Mouse (Mus musculus): Measurements from ENCODE around the gene Prkg2.

Prkg2 gene

DNA sequence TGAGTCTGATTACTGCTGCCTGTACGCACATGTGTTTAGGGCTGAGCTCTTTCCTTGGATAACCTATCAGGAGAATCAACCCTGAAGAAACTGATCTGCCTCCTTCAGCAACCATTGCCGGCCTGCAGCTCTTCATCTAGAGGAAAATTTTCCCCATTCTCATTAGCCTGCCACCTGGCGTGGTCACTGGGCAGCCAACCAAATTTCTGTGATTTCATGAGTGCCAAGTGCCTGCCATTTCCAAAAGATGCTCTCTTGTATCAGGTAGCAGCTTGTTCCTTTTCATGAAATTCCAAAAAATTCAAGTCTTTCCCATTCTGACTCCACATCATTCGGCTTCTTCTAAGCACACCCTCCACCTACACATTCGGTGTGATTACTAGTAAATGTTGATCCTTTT lies 136.2 kb downstream of the Prkg2 start:
- DNase-seq (ENCODE audit: low read depth), result no peak

GRCm38 (mm10) chr5:98897946-98898345 lies 139.2 kb downstream of the Prkg2 start:
- DNase-seq (ENCODE audit: low read depth), result no peak

DNA sequence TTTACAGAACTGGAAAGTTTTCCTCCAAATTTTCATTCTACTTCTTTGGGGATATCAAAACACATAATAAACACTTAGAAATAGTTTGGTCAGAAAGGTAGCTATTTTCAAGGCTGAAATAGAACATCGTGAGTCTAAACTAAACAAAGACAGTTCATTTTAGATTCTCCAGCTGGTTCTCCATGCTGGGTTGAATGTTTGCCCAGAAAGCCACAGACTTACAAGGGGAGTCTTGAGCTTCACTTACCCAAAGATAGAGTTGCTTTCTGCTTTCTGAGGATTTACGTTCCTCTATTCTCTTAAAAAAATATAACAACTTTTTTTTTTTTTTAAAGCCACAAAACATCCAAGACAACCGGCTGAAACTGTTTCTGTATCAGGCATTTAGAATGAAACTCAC lies 142.9 kb downstream of the Prkg2 start:
- no peak for DNase-seq (ENCODE audit: low read depth)

DNA sequence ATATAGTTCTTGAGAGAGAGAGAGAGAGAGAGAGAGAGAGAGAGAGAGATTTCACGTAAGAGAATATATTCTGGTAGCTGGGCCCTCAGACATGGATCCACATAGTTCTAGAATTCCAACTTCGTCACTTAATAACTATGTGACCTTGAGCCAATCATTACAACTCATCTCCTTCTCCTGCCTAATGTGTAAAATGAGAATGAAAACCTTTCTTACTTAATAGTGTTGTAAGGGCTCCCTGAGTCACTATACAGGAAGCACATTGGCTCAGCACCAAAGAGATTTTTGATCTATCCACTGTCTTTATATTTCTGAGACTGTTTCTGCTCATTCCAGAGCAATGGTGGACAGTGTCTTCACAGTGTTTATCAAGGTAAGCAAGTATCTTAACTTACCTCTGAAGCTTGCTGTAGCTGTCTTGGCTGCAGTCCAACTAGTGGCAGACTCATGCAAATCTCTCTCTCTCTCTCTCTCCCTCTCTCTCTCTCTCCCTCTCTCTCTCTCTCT lies 146.6 kb downstream of the Prkg2 start:
- no peak for DNase-seq (ENCODE audit: low read depth)

DNA sequence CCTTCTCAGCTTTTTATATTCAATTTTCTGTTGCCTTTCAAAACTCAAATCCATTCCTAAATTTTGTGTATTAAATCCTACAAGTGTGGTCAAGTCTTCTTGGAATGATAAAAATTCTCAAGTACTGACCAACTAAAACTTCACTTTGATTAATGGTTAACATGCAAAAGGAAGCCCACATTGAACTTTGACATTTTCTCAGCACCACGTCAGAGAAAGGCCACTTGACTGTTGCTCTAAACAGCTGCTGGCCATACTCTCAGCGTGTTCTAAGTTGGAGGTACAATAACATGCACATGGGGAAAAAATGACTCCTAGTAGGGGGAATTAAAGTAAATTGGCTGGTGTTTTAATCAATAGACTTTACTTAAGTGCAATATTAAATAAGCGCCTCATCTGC lies 155.1 kb downstream of the Prkg2 start:
- no peak for DNase-seq (ENCODE audit: low read depth)

Measured in 416B (cell line).